Mouse (Mus musculus): ENCODE results near the gene Got1.

GRCm38 (mm10) chr19:43498874-43499273 lies 25.5 kb downstream of the Got1 start:
- TF ChIP-seq GATA1 (IDR thresholded peaks at IDR 0.05; ENCODE audit: borderline replicate concordance, low read length) = no peak
- no peak for TF ChIP-seq FLI1 (IDR thresholded peaks at IDR 0.05; ENCODE audit: low read length)
